Mouse (Mus musculus): ENCODE measurements around the gene Slc22a14. TPM values are rescaled to one million over a fixed set of nuclear protein-coding genes. Genes with fewer than 3 reads are reported as not detected.

Slc22a14 gene
- total RNA-seq, 1 experiment from 2014 or later, result not detected

GRCm38 (mm10) chr9:119151751-119152150 lies 213.6 kb downstream of the Slc22a14 start:
- ATAC-seq (replicated peaks; ENCODE audit: low read depth, poor library complexity, severe bottlenecking), result no peak

- ATAC-seq (replicated peaks; ENCODE audit: low read depth, poor library complexity, severe bottlenecking), result peak; percentile 74
Observed at GRCm38 (mm10) chr9:119149601-119150000, 215.8 kb downstream of the Slc22a14 start.

GRCm38 (mm10) chr9:119146098-119146770 lies 219.1 kb downstream of the Slc22a14 start:
- no peak for ATAC-seq (replicated peaks; ENCODE audit: low read depth, poor library complexity, severe bottlenecking)

GRCm38 (mm10) chr9:119145638-119146037 lies 219.7 kb downstream of the Slc22a14 start:
- ATAC-seq (replicated peaks; ENCODE audit: low read depth, poor library complexity, severe bottlenecking), result no peak

- no peak for ATAC-seq (replicated peaks; ENCODE audit: low read depth, poor library complexity, severe bottlenecking)
Observed at GRCm38 (mm10) chr9:119145137-119145536, 220.2 kb downstream of the Slc22a14 start.

- no peak for ATAC-seq (replicated peaks; ENCODE audit: low read depth, poor library complexity, severe bottlenecking)
Observed at GRCm38 (mm10) chr9:119144696-119145095, 220.7 kb downstream of the Slc22a14 start.

GRCm38 (mm10) chr9:119143372-119143771 lies 222.0 kb downstream of the Slc22a14 start:
- ATAC-seq (replicated peaks; ENCODE audit: low read depth, poor library complexity, severe bottlenecking), result no peak

GRCm38 (mm10) chr9:119142066-119142465 lies 223.3 kb downstream of the Slc22a14 start:
- ATAC-seq (replicated peaks; ENCODE audit: low read depth, poor library complexity, severe bottlenecking), result no peak

DNA sequence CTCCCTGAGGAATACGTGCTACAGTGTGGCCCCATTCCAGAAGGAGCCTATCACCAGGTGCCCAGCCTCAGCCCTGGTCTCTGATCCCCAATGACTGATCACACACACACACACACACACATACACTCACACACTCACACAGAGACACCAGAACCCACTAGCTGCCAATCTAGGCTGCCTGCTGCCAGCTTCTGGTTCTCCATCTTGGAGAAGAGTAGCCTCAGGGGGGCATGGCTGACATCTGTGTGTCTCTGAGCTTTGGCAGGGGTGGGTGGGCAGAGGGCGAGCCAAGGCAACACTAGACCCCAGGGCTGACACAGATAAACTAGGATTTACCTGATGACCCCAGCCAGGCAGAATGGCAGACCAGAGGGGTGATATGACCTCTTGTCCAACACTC lies 226.5 kb downstream of the Slc22a14 start:
- ATAC-seq (replicated peaks; ENCODE audit: low read depth, poor library complexity, severe bottlenecking), result no peak

DNA sequence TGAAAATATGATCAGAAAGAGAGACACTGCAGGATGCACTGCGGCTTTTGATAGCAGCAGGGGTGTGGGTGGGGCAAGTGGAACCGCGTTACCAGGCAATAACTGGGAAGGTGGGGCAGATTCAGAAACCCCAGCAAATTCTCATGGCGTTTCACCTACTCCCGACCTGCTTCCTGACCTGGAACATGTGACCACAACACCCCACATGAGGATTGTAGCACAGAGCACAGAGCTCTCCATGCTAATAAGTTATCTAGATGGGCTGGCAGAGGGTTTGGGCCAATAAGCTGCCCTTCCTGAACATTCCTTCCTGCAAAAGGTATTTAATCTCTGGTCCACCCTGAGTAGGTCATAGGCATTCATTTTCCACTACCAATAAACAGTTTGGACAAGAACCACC lies 234.7 kb downstream of the Slc22a14 start:
- no peak for ATAC-seq (replicated peaks; ENCODE audit: low read depth, poor library complexity, severe bottlenecking)

GRCm38 (mm10) chr9:119128436-119129181 lies 236.7 kb downstream of the Slc22a14 start:
- ATAC-seq (replicated peaks; ENCODE audit: low read depth, poor library complexity, severe bottlenecking), result no peak

GRCm38 (mm10) chr9:119122596-119123369 lies 242.6 kb downstream of the Slc22a14 start:
- ATAC-seq (replicated peaks; ENCODE audit: low read depth, poor library complexity, severe bottlenecking), result no peak

GRCm38 (mm10) chr9:119120168-119120560 lies 245.2 kb downstream of the Slc22a14 start:
- no peak for ATAC-seq (replicated peaks; ENCODE audit: low read depth, poor library complexity, severe bottlenecking)

Other genes starting within 250 kb of the Slc22a14 start
- not detected in 2 replicates for gene Acaa1b, start 208.5 kb downstream of the Slc22a14 start, total RNA-seq (2017)
- gene Gm47289, start 206.4 kb downstream of the Slc22a14 start, total RNA-seq (2017), result not detected in 2 replicates
- gene Slc22a13, start 156.5 kb downstream of the Slc22a14 start, total RNA-seq (2017), result not detected in 2 replicates
- 35.4 and 35.5 TPM in 2 replicates for gene Oxsr1, start 43.1 kb downstream of the Slc22a14 start, total RNA-seq (2017)
- 20.1 and 23.1 TPM in 2 replicates for gene Acaa1a, start 25.9 kb downstream of the Slc22a14 start, total RNA-seq (2017)
- 13.9 and 18.7 TPM in 2 replicates for gene Myd88, start 24.1 kb downstream of the Slc22a14 start, total RNA-seq (2017)
- 5.3 TPM in 2 replicates for gene Xylb, start 8.2 kb downstream of the Slc22a14 start, total RNA-seq (2017)
- 1.3 and 1.6 TPM in 2 replicates for gene Acvr2b, start 36.6 kb upstream of the Slc22a14 start, total RNA-seq (2017)
- 5.7 and 6.9 TPM in 2 replicates for gene Exog, start 79.4 kb upstream of the Slc22a14 start, total RNA-seq (2017)
- gene Scn5a, start 213.5 kb upstream of the Slc22a14 start, total RNA-seq (2017), result not detected in 2 replicates

Data from common myeloid progenitor, adult 5-6 weeks (primary cell).